Mouse (Mus musculus) CH12.LX (cell line): Measurements from ENCODE around the gene Babam2.

Experiments
- CTCF ChIP-seq, 2 experiments: IDR thresholded peaks in 1 of 2; conservative IDR thresholded peaks in 1 of 2; 2 replicates each; pipeline ENCODE4 v1.5.1; 2011 to 2012; ENCODE audit warnings: low read depth in 2 of 2, low read length in 2 of 2, improper control_type of control experiment in 1 of 2, inconsistent platforms in 1 of 2, mild to moderate bottlenecking in 1 of 2, moderate library complexity in 1 of 2
- EP300 ChIP-seq: IDR thresholded peaks from 2 replicates; pipeline ENCODE4 v1.6.1; 2011; ENCODE audit warnings: low read length, improper control_type of control experiment
- MAFK ChIP-seq: IDR thresholded peaks from 2 replicates; pipeline ENCODE4 v1.6.1; 2011; ENCODE audit warnings: low read length, improper control_type of control experiment; ENCODE audit not compliant: insufficient replicate concordance
- MAZ ChIP-seq: IDR thresholded peaks from 2 replicates; pipeline ENCODE4 v1.6.1; 2012; ENCODE audit warnings: low read depth, mild to moderate bottlenecking, inconsistent platforms, low read length, improper control_type of control experiment, moderate library complexity
- POLR2A ChIP-seq: IDR thresholded peaks from 2 replicates; pipeline ENCODE4 v1.6.1; 2011; ENCODE audit warnings: low read depth, mild to moderate bottlenecking, improper control_type of control experiment, low read length

- no peak for TF ChIP-seq CTCF (conservative IDR thresholded peaks at IDR 0.05 in 1 of 2, IDR thresholded peaks at IDR 0.05 in 1 of 2; ENCODE audit: low read depth in 2 of 2, low read length in 2 of 2)
- no peak for TF ChIP-seq MAZ
- TF ChIP-seq EP300 = no peak
- TF ChIP-seq POLR2A = no peak
- no peak for TF ChIP-seq MAFK
Observed at GRCm38 (mm10) chr5:32134051-32134732, 436.7 kb downstream of the Babam2 start.
